Mouse (Mus musculus): ENCODE measurements around the gene Efcab6. TPM values are rescaled to one million over a fixed set of nuclear protein-coding genes. Genes with fewer than 3 reads are reported as not detected.
A peak's percentile ranks its signal among the peaks of the same experiment; 100 is the strongest.

Gene Efcab6
- polyA plus RNA-seq, 1 experiment: 11.0 TPM

GRCm38 (mm10) chr15:84025651-84026050 lies 39.5 kb downstream of the Efcab6 start:
- Histone ChIP-seq H3K27ac (ENCODE audit: insufficient read depth, low read length) (no peak overlapping the region), H3K4me3 (ENCODE audit: insufficient read depth, low read length) (no peak overlapping the region), H3K4me1 (ENCODE audit: control insufficient read depth, insufficient read depth, low read length) (no peaks in the 10 kb centered on the region; the same call in 1 of the 2 replicates)
- TF ChIP-seq POLR2A (IDR thresholded peaks at IDR 0.05; ENCODE audit: extremely low read depth, insufficient read depth, low read length): no peak
- TF ChIP-seq CTCF (IDR thresholded peaks at IDR 0.05; ENCODE audit: extremely low read depth, insufficient read depth, low read length): no peak

- H3K4me3 ChIP-seq (ENCODE audit: insufficient read depth, low read length): no peak overlapping the region
- TF ChIP-seq CTCF (IDR thresholded peaks at IDR 0.05; ENCODE audit: extremely low read depth, insufficient read depth, low read length): no peak
- TF ChIP-seq POLR2A (IDR thresholded peaks at IDR 0.05; ENCODE audit: extremely low read depth, insufficient read depth, low read length): no peak
Observed at GRCm38 (mm10) chr15:84024851-84025250, 40.3 kb downstream of the Efcab6 start.

GRCm38 (mm10) chr15:84009366-84010083 lies 55.7 kb downstream of the Efcab6 start:
- TF ChIP-seq POLR2A (IDR thresholded peaks at IDR 0.05; ENCODE audit: extremely low read depth, insufficient read depth, low read length) (no peak), CTCF (IDR thresholded peaks at IDR 0.05; ENCODE audit: extremely low read depth, insufficient read depth, low read length) (no peak)
- Histone ChIP-seq H3K27ac (ENCODE audit: insufficient read depth, low read length) (no peak overlapping the region), H3K4me3 (ENCODE audit: insufficient read depth, low read length) (no peak overlapping the region), H3K4me1 (ENCODE audit: control insufficient read depth, insufficient read depth, low read length) (no peaks in the 10 kb centered on the region)

More at GRCm38 (mm10) chr15:84024851-84025250, 40.3 kb downstream of the Efcab6 start:
- Histone ChIP-seq H3K27ac (ENCODE audit: insufficient read depth, low read length) (no peak overlapping the region), H3K4me1 (ENCODE audit: control insufficient read depth, insufficient read depth, low read length) (no peaks in the 10 kb centered on the region; the same call in 1 of the 2 replicates)

GRCm38 (mm10) chr15:84004306-84004705 lies 60.9 kb downstream of the Efcab6 start:
- Histone ChIP-seq H3K4me3 (ENCODE audit: insufficient read depth, low read length) (no peak overlapping the region), H3K4me1 (ENCODE audit: control insufficient read depth, insufficient read depth, low read length) (no peaks in the 10 kb centered on the region), H3K27ac (ENCODE audit: insufficient read depth, low read length) (no peak overlapping the region)
- no peak for TF ChIP-seq POLR2A (IDR thresholded peaks at IDR 0.05; ENCODE audit: extremely low read depth, insufficient read depth, low read length)
- no peak for TF ChIP-seq CTCF (IDR thresholded peaks at IDR 0.05; ENCODE audit: extremely low read depth, insufficient read depth, low read length)

- H3K4me1 ChIP-seq (ENCODE audit: control insufficient read depth, insufficient read depth, low read length): peaks cover 7% of the 10 kb centered on the region
- H3K27ac ChIP-seq (ENCODE audit: insufficient read depth, low read length): no peak overlapping the region
- TF ChIP-seq POLR2A (IDR thresholded peaks at IDR 0.05; ENCODE audit: extremely low read depth, insufficient read depth, low read length) (no peak), CTCF (IDR thresholded peaks at IDR 0.05; ENCODE audit: extremely low read depth, insufficient read depth, low read length) (no peak)
- H3K4me3 ChIP-seq (ENCODE audit: insufficient read depth, low read length): no peak overlapping the region
Observed at GRCm38 (mm10) chr15:83999071-83999470, 66.1 kb downstream of the Efcab6 start.

GRCm38 (mm10) chr15:83998586-83998985 lies 66.6 kb downstream of the Efcab6 start:
- no peak overlapping the region for H3K4me3 ChIP-seq (ENCODE audit: insufficient read depth, low read length)
- H3K4me1 ChIP-seq (ENCODE audit: control insufficient read depth, insufficient read depth, low read length): peaks cover 7% of the 10 kb centered on the region
- H3K27ac ChIP-seq (ENCODE audit: insufficient read depth, low read length): no peak overlapping the region
- TF ChIP-seq CTCF (IDR thresholded peaks at IDR 0.05; ENCODE audit: extremely low read depth, insufficient read depth, low read length): no peak
- no peak for TF ChIP-seq POLR2A (IDR thresholded peaks at IDR 0.05; ENCODE audit: extremely low read depth, insufficient read depth, low read length)

GRCm38 (mm10) chr15:83998115-83998514 lies 67.1 kb downstream of the Efcab6 start:
- no peak overlapping the region for H3K27ac ChIP-seq (ENCODE audit: insufficient read depth, low read length)

GRCm38 (mm10) chr15:83997550-83997949 lies 67.6 kb downstream of the Efcab6 start:
- H3K4me1 ChIP-seq (ENCODE audit: control insufficient read depth, insufficient read depth, low read length): peaks cover 9% of the 10 kb centered on the region
- H3K27ac ChIP-seq (ENCODE audit: insufficient read depth, low read length): no peak overlapping the region
- TF ChIP-seq POLR2A (IDR thresholded peaks at IDR 0.05; ENCODE audit: extremely low read depth, insufficient read depth, low read length) (no peak), CTCF (IDR thresholded peaks at IDR 0.05; ENCODE audit: extremely low read depth, insufficient read depth, low read length) (0 out of 2 replicates have a peak, but pooled peaks have one; percentile 16)
- no peak overlapping the region for H3K4me3 ChIP-seq (ENCODE audit: insufficient read depth, low read length)

More at GRCm38 (mm10) chr15:83998115-83998514, 67.1 kb downstream of the Efcab6 start:
- Histone ChIP-seq H3K4me1 (ENCODE audit: control insufficient read depth, insufficient read depth, low read length) (peaks cover 7% of the 10 kb centered on the region), H3K4me3 (ENCODE audit: insufficient read depth, low read length) (no peak overlapping the region)
- TF ChIP-seq POLR2A (IDR thresholded peaks at IDR 0.05; ENCODE audit: extremely low read depth, insufficient read depth, low read length) (no peak), CTCF (IDR thresholded peaks at IDR 0.05; ENCODE audit: extremely low read depth, insufficient read depth, low read length) (no peak)

- peaks cover 9% of the 10 kb centered on the region for H3K4me1 ChIP-seq (ENCODE audit: control insufficient read depth, insufficient read depth, low read length)
- TF ChIP-seq POLR2A (IDR thresholded peaks at IDR 0.05; ENCODE audit: extremely low read depth, insufficient read depth, low read length) (no peak), CTCF (IDR thresholded peaks at IDR 0.05; ENCODE audit: extremely low read depth, insufficient read depth, low read length) (no peak)
- no peak overlapping the region for H3K4me3 ChIP-seq (ENCODE audit: insufficient read depth, low read length)
- no peak overlapping the region for H3K27ac ChIP-seq (ENCODE audit: insufficient read depth, low read length)
Observed at GRCm38 (mm10) chr15:83996864-83997263, 68.3 kb downstream of the Efcab6 start.

GRCm38 (mm10) chr15:83992191-83992590 lies 73.0 kb downstream of the Efcab6 start:
- peaks cover 8% of the 10 kb centered on the region for H3K4me1 ChIP-seq (ENCODE audit: control insufficient read depth, insufficient read depth, low read length)
- no peak overlapping the region for H3K27ac ChIP-seq (ENCODE audit: insufficient read depth, low read length)
- TF ChIP-seq POLR2A (IDR thresholded peaks at IDR 0.05; ENCODE audit: extremely low read depth, insufficient read depth, low read length) (no peak), CTCF (IDR thresholded peaks at IDR 0.05; ENCODE audit: extremely low read depth, insufficient read depth, low read length) (no peak)
- H3K4me3 ChIP-seq (ENCODE audit: insufficient read depth, low read length): no peak overlapping the region
